Mouse (Mus musculus) ES-Bruce4 (cell line): ENCODE measurements around the gene Ube2cbp. TPM values are rescaled to one million over a fixed set of nuclear protein-coding genes. Genes with fewer than 3 reads are reported as not detected.

Source experiments
- H3K27ac ChIP-seq: 2 replicates; pipeline ENCODE4 v1.5.1; 2012; ENCODE audit warnings: low read length, inconsistent platforms; ENCODE audit not compliant: insufficient read depth
- H3K27me3 ChIP-seq: 2 replicates; pipeline ENCODE4 v1.6.1; 2012; ENCODE audit warnings: mild to moderate bottlenecking, low read length, inconsistent platforms; ENCODE audit not compliant: control insufficient read depth, poor library complexity, insufficient read depth, severe bottlenecking
- H3K36me3 ChIP-seq: 2 replicates; pipeline ENCODE4 v1.6.1; 2012; ENCODE audit warnings: inconsistent platforms, mild to moderate bottlenecking, low read length, moderate library complexity; ENCODE audit not compliant: control insufficient read depth, poor library complexity, insufficient read depth, severe bottlenecking
- H3K4me1 ChIP-seq: one replicate; pipeline ENCODE4 v1.8.1; 2011; ENCODE audit warnings: low read length; ENCODE audit not compliant: control insufficient read depth, insufficient read depth
- H3K4me3 ChIP-seq: 2 replicates; pipeline ENCODE4 v1.5.1; 2011; ENCODE audit warnings: low read depth, mild to moderate bottlenecking, low read length
- H3K9ac ChIP-seq: 2 replicates; pipeline ENCODE4 v1.6.1; 2012; ENCODE audit warnings: low read depth, mild to moderate bottlenecking, inconsistent platforms; ENCODE audit not compliant: poor library complexity, severe bottlenecking
- H3K9me3 ChIP-seq: replicated peaks from 2 replicates; pipeline ENCODE4 v1.6.1; 2012; ENCODE audit warnings: mild to moderate bottlenecking, low read length, inconsistent platforms; ENCODE audit not compliant: control insufficient read depth, poor library complexity, insufficient read depth, severe bottlenecking
- CTCF ChIP-seq: IDR thresholded peaks from one replicate; pipeline ENCODE4 v1.8.1; 2011; ENCODE audit warnings: low read depth, low read length
- EP300 ChIP-seq: IDR thresholded peaks from 2 replicates; pipeline ENCODE4 v1.6.1; 2011; ENCODE audit warnings: low read depth, low read length; ENCODE audit not compliant: insufficient read depth
- POLR2A ChIP-seq: IDR thresholded peaks from one replicate; pipeline ENCODE4 v1.8.1; 2011; ENCODE audit warnings: low read length; ENCODE audit not compliant: insufficient read depth
- polyA plus RNA-seq: library from polyadenylated mRNA; stranded (reverse); fragments of >200 nt; gene quantifications from 2 replicates; pipeline ENCODE4 v1.2.4, GENCODE M21; 2011; ENCODE audit warnings: low read depth; ENCODE audit not compliant: missing spikeins, insufficient read depth, insufficient read length

Ube2cbp gene
- 1.6 and 2.2 TPM in 2 replicates for polyA plus RNA-seq

- Histone ChIP-seq H3K4me3 (peak within 1 kb of the TSS; percentile 67), H3K27ac (no peak within 1 kb of the TSS), H3K27me3 (no peaks in the 10 kb centered on the region; the same call in 1 of the 2 replicates), H3K9ac (peak within 1 kb of the TSS; percentile 52), H3K4me1 (no peaks in the 10 kb centered on the region), H3K36me3 (no peaks in the 10 kb centered on the region), H3K9me3 (no peaks in the 10 kb centered on the region)
- TF ChIP-seq EP300 (no peak), CTCF (peak; percentile 61), POLR2A (no peak)
Observed at GRCm38 (mm10) chr9:86464151-86465105, at the start of gene Ube2cbp. TSS of gene Ube2cbp (minus strand) at chr9:86464950.

GRCm38 (mm10) chr9:86514390-86514789, 49.6 kb upstream of the Ube2cbp start:
- Histone ChIP-seq H3K27me3 (no peaks in the 10 kb centered on the region), H3K27ac (no peak overlapping the region), H3K4me1 (no peaks in the 10 kb centered on the region), H3K9ac (no peak overlapping the region), H3K36me3 (no peaks in the 10 kb centered on the region; the same call in 1 of the 2 replicates), H3K9me3 (no peaks in the 10 kb centered on the region), H3K4me3 (no peak overlapping the region)
- TF ChIP-seq CTCF, result no peak
- TF ChIP-seq POLR2A, result no peak

- H3K4me3 ChIP-seq, result no peak overlapping the region
- TF ChIP-seq POLR2A, result no peak
- TF ChIP-seq CTCF, result no peak
- no peak overlapping the region for H3K9ac ChIP-seq
- no peaks in the 10 kb centered on the region for H3K4me1 ChIP-seq
- no peak overlapping the region for H3K27ac ChIP-seq
- no peaks in the 10 kb centered on the region for H3K9me3 ChIP-seq
- no peaks in the 10 kb centered on the region for H3K27me3 ChIP-seq
- no peaks in the 10 kb centered on the region; the same call in 1 of the 2 replicates for H3K36me3 ChIP-seq
Observed at GRCm38 (mm10) chr9:86513733-86514132, 49.0 kb upstream of the Ube2cbp start.

- Histone ChIP-seq H3K4me1 (no peaks in the 10 kb centered on the region), H3K36me3 (no peaks in the 10 kb centered on the region), H3K9ac (no peak overlapping the region), H3K27ac (no peak overlapping the region), H3K9me3 (no peaks in the 10 kb centered on the region), H3K4me3 (no peak overlapping the region), H3K27me3 (no peaks in the 10 kb centered on the region)
- TF ChIP-seq CTCF (no peak), POLR2A (no peak), EP300 (no peak)
Observed at GRCm38 (mm10) chr9:86507437-86507836, 42.7 kb upstream of the Ube2cbp start.

DNA sequence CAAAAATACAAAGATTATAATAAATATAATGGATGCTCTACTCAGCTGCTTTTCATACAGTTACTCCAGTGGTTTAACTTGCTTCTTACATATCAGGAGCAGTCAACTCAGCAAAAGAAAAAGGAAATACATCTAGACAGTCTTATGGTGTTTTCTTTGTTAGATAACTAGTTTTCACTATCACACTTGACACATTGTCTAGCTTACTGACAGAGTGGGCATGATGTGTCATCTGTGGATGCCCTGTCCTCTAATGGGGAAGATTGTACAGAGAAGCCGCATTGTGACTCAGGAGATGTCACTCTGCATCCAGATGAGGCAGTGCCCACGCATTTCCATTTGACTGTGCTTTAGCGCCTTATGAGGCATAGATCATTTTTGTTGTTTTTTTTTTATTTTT, 34.3 kb upstream of the Ube2cbp start:
- Histone ChIP-seq H3K36me3 (no peaks in the 10 kb centered on the region), H3K9me3 (no peaks in the 10 kb centered on the region), H3K4me1 (no peaks in the 10 kb centered on the region), H3K27ac (no peak overlapping the region), H3K4me3 (no peak overlapping the region), H3K9ac (no peak overlapping the region), H3K27me3 (no peaks in the 10 kb centered on the region)
- no peak for TF ChIP-seq EP300
- no peak for TF ChIP-seq CTCF
- no peak for TF ChIP-seq POLR2A

GRCm38 (mm10) chr9:86496261-86496660, 31.5 kb upstream of the Ube2cbp start:
- no peaks in the 10 kb centered on the region for H3K4me1 ChIP-seq
- TF ChIP-seq EP300 (no peak), POLR2A (no peak), CTCF (no peak)
- H3K27me3 ChIP-seq, result no peaks in the 10 kb centered on the region
- no peak overlapping the region for H3K9ac ChIP-seq
- H3K36me3 ChIP-seq, result no peaks in the 10 kb centered on the region
- H3K27ac ChIP-seq, result no peak overlapping the region
- H3K9me3 ChIP-seq, result no peaks in the 10 kb centered on the region
- H3K4me3 ChIP-seq, result no peak overlapping the region
